Mouse (Mus musculus): ENCODE data around the gene Pate2. TPM values are rescaled to one million over a fixed set of nuclear protein-coding genes. Genes with fewer than 3 reads are reported as not detected.

The Pate2 gene
- total and polyA plus RNA-seq, 3 experiments = 0.23 to 0.29 TPM; not detected in 1

- no peak for TF ChIP-seq GABPA (IDR thresholded peaks at IDR 0.05; ENCODE audit: low read depth, low read length)
- no peak for TF ChIP-seq ZKSCAN1 (IDR thresholded peaks at IDR 0.05; ENCODE audit: low read depth, low read length)
- TF ChIP-seq E2F4 (IDR thresholded peaks at IDR 0.05; ENCODE audit: borderline replicate concordance, low read depth, low read length) = no peak
- no peak for TF ChIP-seq MAX (IDR thresholded peaks at IDR 0.05; ENCODE audit: low read length)
- TF ChIP-seq NELFE (IDR thresholded peaks at IDR 0.05; ENCODE audit: low read depth, low read length) = no peak
- no peak for TF ChIP-seq ETS1 (IDR thresholded peaks at IDR 0.05; ENCODE audit: low read depth, low read length)
- TF ChIP-seq EP300 (IDR thresholded peaks at IDR 0.05; ENCODE audit: low read depth in 1 of 2, low read length in 2 of 2) = no peak
- H3K4me1 ChIP-seq (ENCODE audit: control insufficient read depth in 1 of 2, insufficient read depth in 2 of 2, low read length in 2 of 2) = no peaks in the 10 kb centered on the region
These were observed 47.8 kb upstream of the Pate2 start for GRCm38 (mm10) chr9:35522241-35522640.

GRCm38 (mm10) chr9:35522821-35523515 lies 47.1 kb upstream of the Pate2 start:
- H3K4me3 ChIP-seq (ENCODE audit: control insufficient read depth in 1 of 2, insufficient read depth in 1 of 2, low read depth in 2 of 2, low read length in 2 of 2) = no peak overlapping the region
- peaks cover 3 to 4% of the 10 kb centered on the region in 2 experiments; a peak in 3 of 4 replicates for H3K27me3 ChIP-seq (ENCODE audit: control insufficient read depth in 1 of 2, insufficient read depth in 2 of 2, low read length in 2 of 2)
- TF ChIP-seq E2F4 (IDR thresholded peaks at IDR 0.05; ENCODE audit: borderline replicate concordance, low read depth, low read length) (no peak), CHD2 (IDR thresholded peaks at IDR 0.05; ENCODE audit: low read length) (no peak), ELF1 (IDR thresholded peaks at IDR 0.05; ENCODE audit: low read depth, low read length) (no peak), UBTF (IDR thresholded peaks at IDR 0.05; ENCODE audit: borderline replicate concordance, insufficient read depth, low read depth, low read length) (no peak), HCFC1 (IDR thresholded peaks at IDR 0.05; ENCODE audit: low read depth, low read length) (no peak), SMC3 (IDR thresholded peaks at IDR 0.05; ENCODE audit: low read depth, low read length) (no peak), CTCF (IDR thresholded peaks at IDR 0.05 in 2 of 3, conservative IDR thresholded peaks at IDR 0.05 in 1 of 3; ENCODE audit: control insufficient read depth in 1 of 3, insufficient read depth in 1 of 3, low read depth in 2 of 3, low read length in 3 of 3, poor library complexity in 1 of 3, severe bottlenecking in 1 of 3) (no peak), TAL1 (IDR thresholded peaks at IDR 0.05; ENCODE audit: low read length) (no peak), GATA1 (IDR thresholded peaks at IDR 0.05; ENCODE audit: low read depth, low read length) (no peak), TBP (IDR thresholded peaks at IDR 0.05; ENCODE audit: low read depth, low read length) (no peak), POLR2AphosphoS2 (IDR thresholded peaks at IDR 0.05; ENCODE audit: low read length) (no peak), ZKSCAN1 (IDR thresholded peaks at IDR 0.05; ENCODE audit: low read depth, low read length) (no peak), KAT2A (conservative IDR thresholded peaks at IDR 0.05; ENCODE audit: low read depth, low read length) (no peak), MYB (IDR thresholded peaks at IDR 0.05; ENCODE audit: low read depth, low read length) (no peak), GABPA (IDR thresholded peaks at IDR 0.05; ENCODE audit: low read depth, low read length) (no peak), NRF1 (IDR thresholded peaks at IDR 0.05; ENCODE audit: insufficient read depth, low read depth, low read length, poor library complexity, severe bottlenecking) (no peak), MAFK (IDR thresholded peaks at IDR 0.05; ENCODE audit: borderline replicate concordance, low read depth, low read length) (no peak), MAZ (IDR thresholded peaks at IDR 0.05; ENCODE audit: low read depth, low read length) (no peak), USF2 (IDR thresholded peaks at IDR 0.05; ENCODE audit: borderline replicate concordance in 1 of 2, insufficient read depth in 1 of 2, low read depth in 1 of 2, low read length in 2 of 2) (no peak)
- no peaks in the 10 kb centered on the region for H3K9me3 ChIP-seq (replicated peaks; ENCODE audit: insufficient read depth, low read length)
- no peaks in the 10 kb centered on the region for H3K4me1 ChIP-seq (ENCODE audit: control insufficient read depth in 1 of 2, insufficient read depth in 2 of 2, low read length in 2 of 2)
- DNase-seq (ENCODE audit: low read depth, low spot score) = no peak
- H3K36me3 ChIP-seq (ENCODE audit: control insufficient read depth in 1 of 2, insufficient read depth in 2 of 2, low read length in 2 of 2) = no peaks in the 10 kb centered on the region
- H3K27ac ChIP-seq (ENCODE audit: control insufficient read depth, low read depth, low read length) = no peak overlapping the region
- no peaks in the 10 kb centered on the region for H3K79me2 ChIP-seq (ENCODE audit: control insufficient read depth, insufficient read depth, low read length, poor library complexity)
- H3K9ac ChIP-seq (ENCODE audit: control insufficient read depth, low read depth, low read length, poor library complexity, severe bottlenecking) = no peak overlapping the region

More at GRCm38 (mm10) chr9:35522241-35522640, 47.8 kb upstream of the Pate2 start:
- Histone ChIP-seq H3K36me3 (ENCODE audit: control insufficient read depth in 1 of 2, insufficient read depth in 2 of 2, low read length in 2 of 2) (no peaks in the 10 kb centered on the region), H3K9ac (ENCODE audit: control insufficient read depth, low read depth, low read length, poor library complexity, severe bottlenecking) (no peak overlapping the region), H3K9me3 (replicated peaks; ENCODE audit: insufficient read depth, low read length) (no peaks in the 10 kb centered on the region), H3K79me2 (ENCODE audit: control insufficient read depth, insufficient read depth, low read length, poor library complexity) (no peaks in the 10 kb centered on the region), H3K4me3 (ENCODE audit: control insufficient read depth in 1 of 2, insufficient read depth in 1 of 2, low read depth in 2 of 2, low read length in 2 of 2) (no peak overlapping the region), H3K27me3 (ENCODE audit: control insufficient read depth in 1 of 2, insufficient read depth in 2 of 2, low read length in 2 of 2) (peaks cover 3 to 4% of the 10 kb centered on the region in 2 experiments; a peak in 3 of 4 replicates), H3K27ac (ENCODE audit: control insufficient read depth, low read depth, low read length) (no peak overlapping the region)
- no peak for DNase-seq (ENCODE audit: low read depth, low spot score)
